Mouse (Mus musculus) CH12.LX (cell line): ENCODE results near the gene Cotl1. TPM values are rescaled to one million over a fixed set of nuclear protein-coding genes. Genes with fewer than 3 reads are reported as not detected.

Source experiments
- DNase-seq: peaks from one replicate; pipeline ENCODE4 v3.0.0-alpha.2; 2013; ENCODE audit errors: extremely low read depth
- H3K27ac ChIP-seq: 2 replicates; pipeline ENCODE4 v1.5.1; 2012; ENCODE audit warnings: low read depth, mild to moderate bottlenecking, control low read depth, moderate library complexity; ENCODE audit not compliant: insufficient read depth
- H3K27me3 ChIP-seq: replicated peaks from 2 replicates; pipeline ENCODE3; 2012; ENCODE audit warnings: inconsistent platforms
- H3K36me3 ChIP-seq, 2 experiments: replicated peaks in 1 of 2; 2 replicates each; pipeline versions ENCODE3 to v1.6.1; 2012; ENCODE audit warnings: inconsistent platforms in 1 of 2, low read length in 1 of 2, mild to moderate bottlenecking in 1 of 2, mixed read lengths in 1 of 2, moderate library complexity in 1 of 2; ENCODE audit not compliant: control insufficient read depth in 1 of 2, insufficient read depth in 1 of 2
- H3K4me1 ChIP-seq, 2 experiments: 2 replicates each; pipeline ENCODE4 v1.6.1; 2012; ENCODE audit warnings: inconsistent platforms in 1 of 2, moderate library complexity in 1 of 2; ENCODE audit not compliant: insufficient read depth in 2 of 2, control insufficient read depth in 1 of 2
- H3K4me2 ChIP-seq: 2 replicates; pipeline ENCODE4 v1.6.1; 2012; ENCODE audit warnings: low read depth, mild to moderate bottlenecking, control low read depth; ENCODE audit not compliant: poor library complexity, insufficient read depth, severe bottlenecking
- H3K4me3 ChIP-seq, 3 experiments: fragments of 150-350 bp in 1 of 3; sonication (generic) in 1 of 3; replicated peaks in 1 of 3; 2 replicates each; pipeline versions ENCODE3 to v1.5.1; 2011 to 2012; ENCODE audit warnings: low read depth in 2 of 3, low read length in 2 of 3, mild to moderate bottlenecking in 2 of 3, moderate library complexity in 2 of 3, control low read depth in 1 of 3, improper control_type of control experiment in 1 of 3, inconsistent platforms in 1 of 3, mixed read lengths in 1 of 3; ENCODE audit not compliant: poor library complexity in 1 of 3
- H3K79me2 ChIP-seq: replicated peaks from 2 replicates; pipeline ENCODE4 v1.6.1; 2012; ENCODE audit warnings: mild to moderate bottlenecking, moderate library complexity; ENCODE audit not compliant: control insufficient read depth, poor library complexity, insufficient read depth, severe bottlenecking; ENCODE audit errors: extremely low read depth
- H3K9ac ChIP-seq: 2 replicates; pipeline ENCODE4 v1.6.1; 2012; ENCODE audit warnings: low read depth, mild to moderate bottlenecking, control low read depth, moderate library complexity; ENCODE audit not compliant: insufficient read depth
- H3K9me3 ChIP-seq: replicated peaks from 2 replicates; pipeline ENCODE3; 2012; ENCODE audit warnings: low read length, inconsistent platforms, mixed read lengths
- BHLHE40 ChIP-seq: IDR thresholded peaks from 2 replicates; pipeline ENCODE4 v1.6.1; 2011; ENCODE audit warnings: mild to moderate bottlenecking, low read depth, low read length, improper control_type of control experiment
- CHD1 ChIP-seq: IDR thresholded peaks from 2 replicates; pipeline ENCODE4 v1.6.1; 2012; ENCODE audit warnings: low read depth, low read length, improper control_type of control experiment, inconsistent platforms
- CHD2 ChIP-seq: IDR thresholded peaks from 2 replicates; pipeline ENCODE4 v1.6.1; 2011; ENCODE audit warnings: low read length, improper control_type of control experiment
- CTCF ChIP-seq, 2 experiments: IDR thresholded peaks in 1 of 2; conservative IDR thresholded peaks in 1 of 2; 2 replicates each; pipeline ENCODE4 v1.5.1; 2011 to 2012; ENCODE audit warnings: low read depth in 2 of 2, low read length in 2 of 2, improper control_type of control experiment in 1 of 2, inconsistent platforms in 1 of 2, mild to moderate bottlenecking in 1 of 2, moderate library complexity in 1 of 2
- E2F4 ChIP-seq: IDR thresholded peaks from 2 replicates; pipeline ENCODE4 v1.6.1; 2011; ENCODE audit warnings: low read depth, low read length, improper control_type of control experiment; ENCODE audit not compliant: insufficient replicate concordance
- GABPA ChIP-seq: IDR thresholded peaks from 2 replicates; pipeline ENCODE4 v1.6.1; 2012; ENCODE audit warnings: low read depth, low read length, improper control_type of control experiment, inconsistent platforms; ENCODE audit not compliant: insufficient replicate concordance
- IRF4 ChIP-seq: IDR thresholded peaks from 2 replicates; pipeline ENCODE4 v1.6.1; 2014; ENCODE audit warnings: low read depth, mild to moderate bottlenecking, inconsistent platforms, low read length, improper control_type of control experiment
- JUN ChIP-seq: IDR thresholded peaks from 2 replicates; pipeline ENCODE4 v1.6.1; 2011; ENCODE audit warnings: low read depth, mild to moderate bottlenecking, low read length, improper control_type of control experiment, moderate library complexity; ENCODE audit not compliant: insufficient read depth
- JUND ChIP-seq: conservative IDR thresholded peaks from 2 replicates; pipeline ENCODE4 v1.6.1; 2011; ENCODE audit warnings: low read depth, low read length, improper control_type of control experiment
- MAFK ChIP-seq: IDR thresholded peaks from 2 replicates; pipeline ENCODE4 v1.6.1; 2011; ENCODE audit warnings: low read length, improper control_type of control experiment; ENCODE audit not compliant: insufficient replicate concordance
- MAX ChIP-seq: IDR thresholded peaks from 2 replicates; pipeline ENCODE4 v1.6.1; 2011; ENCODE audit warnings: low read length, improper control_type of control experiment
- MAZ ChIP-seq: IDR thresholded peaks from 2 replicates; pipeline ENCODE4 v1.6.1; 2012; ENCODE audit warnings: low read depth, mild to moderate bottlenecking, inconsistent platforms, low read length, improper control_type of control experiment, moderate library complexity
- MEF2A ChIP-seq: IDR thresholded peaks from 2 replicates; pipeline ENCODE4 v1.6.1; 2014; ENCODE audit warnings: low read depth, mild to moderate bottlenecking, inconsistent platforms, low read length, improper control_type of control experiment, borderline replicate concordance
- MXI1 ChIP-seq: IDR thresholded peaks from 2 replicates; pipeline ENCODE4 v1.6.1; 2011; ENCODE audit warnings: mild to moderate bottlenecking, low read depth, low read length, improper control_type of control experiment
- MYC ChIP-seq: IDR thresholded peaks from 2 replicates; pipeline ENCODE4 v1.6.1; 2011; ENCODE audit warnings: low read depth, mild to moderate bottlenecking, improper control_type of control experiment, low read length
- NELFE ChIP-seq: IDR thresholded peaks from 2 replicates; pipeline ENCODE4 v1.6.1; 2011; ENCODE audit warnings: low read depth, low read length, improper control_type of control experiment
- NRF1 ChIP-seq: IDR thresholded peaks from 2 replicates; pipeline ENCODE4 v1.6.1; 2014; ENCODE audit warnings: low read depth, mild to moderate bottlenecking, inconsistent platforms, low read length, improper control_type of control experiment, moderate library complexity
- POLR2AphosphoS2 ChIP-seq: IDR thresholded peaks from 2 replicates; pipeline ENCODE4 v1.6.1; 2011; ENCODE audit warnings: low read depth, low read length, improper control_type of control experiment
- RAD21 ChIP-seq: IDR thresholded peaks from 2 replicates; pipeline ENCODE4 v1.6.1; 2011; ENCODE audit warnings: low read depth, mild to moderate bottlenecking, low read length, improper control_type of control experiment, moderate library complexity
- RCOR1 ChIP-seq: conservative IDR thresholded peaks from 2 replicates; pipeline ENCODE4 v1.6.1; 2012; ENCODE audit warnings: low read depth, mild to moderate bottlenecking, inconsistent platforms, low read length, improper control_type of control experiment
- TCF12 ChIP-seq: IDR thresholded peaks from 2 replicates; pipeline ENCODE4 v1.6.1; 2014; ENCODE audit warnings: low read depth, mild to moderate bottlenecking, inconsistent platforms, low read length, improper control_type of control experiment
- USF1 ChIP-seq: IDR thresholded peaks from 2 replicates; pipeline ENCODE4 v1.6.1; 2014; ENCODE audit warnings: low read depth, mild to moderate bottlenecking, inconsistent platforms, low read length, improper control_type of control experiment
- ZMIZ1 ChIP-seq: IDR thresholded peaks from 2 replicates; pipeline ENCODE4 v1.6.1; 2012; ENCODE audit warnings: low read depth, mild to moderate bottlenecking, inconsistent platforms, low read length, improper control_type of control experiment
- dilution Hi-C: fragments of 300-500 bp; cut with MboI; formaldehyde crosslinking; loops from 2 replicates; pipeline ENCODE4 v1.14.3; 2020; ENCODE audit warnings: low sequenced_read_pairs; ENCODE audit not compliant: extremely low pct_unique_long_range_greater_than_20kb, extremely low pct_ligation_motif_present
- in situ Hi-C: fragments of 300-500 bp; cut with MboI; formaldehyde crosslinking; loops from 3 replicates; pipeline ENCODE4 v1.14.3; 2019; ENCODE audit warnings: low sequenced_read_pairs, low pct_ligation_motif_present, low pct_unique_long_range_greater_than_20kb, mixed read lengths
- polyA plus RNA-seq: library from polyadenylated mRNA; unstranded; fragments of >175 nt; gene quantifications from 2 replicates; pipeline ENCODE4 v1.2.1, GENCODE M21; 2012; ENCODE audit warnings: low read depth; ENCODE audit not compliant: insufficient read length
- total RNA-seq, 2 experiments: library from RNA; depleted of rRNA; stranded (reverse); fragments of 300-350 nt in 1 of 2; fragments of >200 nt in 1 of 2; gene quantifications; 2 replicates each; pipeline ENCODE4 v1.2.3; 2012 to 2014

Cotl1 gene
- total and polyA plus RNA-seq, 3 experiments, result 59.6 to 375 (median 135) TPM

GRCm38 (mm10) chr8:119829870-119830580 lies 10.3 kb downstream of the Cotl1 start:
- Histone ChIP-seq H3K79me2 (no peaks in the 10 kb centered on the region), H3K4me3 (no peak overlapping the region), H3K27ac (no peak overlapping the region), H3K27me3 (no peaks in the 10 kb centered on the region), H3K9ac (no peak overlapping the region), H3K4me2 (no peak overlapping the region)
- peak; percentile 70 for DNase-seq
- TF ChIP-seq JUND, result no peak
- TF ChIP-seq MYC, result no peak
- no peak for TF ChIP-seq RCOR1
- TF ChIP-seq TCF12, result no peak
- TF ChIP-seq CHD2, result no peak
- no peak for TF ChIP-seq NELFE
- no peak for TF ChIP-seq MEF2A
- TF ChIP-seq, all 38 proteins: peak for 0
- Histone ChIP-seq H3K4me1 (peaks cover 37 to 98% of the 10 kb centered on the region in 2 experiments), H3K36me3 (peaks cover 5 to 58% of the 10 kb centered on the region in 2 experiments), H3K9me3 (no peaks in the 10 kb centered on the region)
- in situ Hi-C loops (no loop called here), dilution Hi-C loops (no loop called here)

GRCm38 (mm10) chr8:119829420-119829819 lies 10.9 kb downstream of the Cotl1 start:
- in situ Hi-C loops, result no loop called here
- H3K36me3 ChIP-seq, result peaks cover 5 to 57% of the 10 kb centered on the region in 2 experiments
- H3K4me2 ChIP-seq, result no peak overlapping the region
- H3K27me3 ChIP-seq, result no peaks in the 10 kb centered on the region
- H3K4me3 ChIP-seq, result no peak overlapping the region
- peaks cover 37 to 94% of the 10 kb centered on the region in 2 experiments for H3K4me1 ChIP-seq
- dilution Hi-C loops, result no loop called here
- no peak overlapping the region for H3K9ac ChIP-seq
- H3K9me3 ChIP-seq, result no peaks in the 10 kb centered on the region
- H3K79me2 ChIP-seq, result no peaks in the 10 kb centered on the region
- H3K27ac ChIP-seq, result no peak overlapping the region
- TF ChIP-seq MAZ (no peak), CTCF (conservative IDR thresholded peaks at IDR 0.05 in 1 of 2, IDR thresholded peaks at IDR 0.05 in 1 of 2; ENCODE audit: low read depth in 2 of 2, low read length in 2 of 2) (no peak), MYC (no peak), POLR2AphosphoS2 (no peak), RAD21 (no peak)
- DNase-seq, result no peak

GRCm38 (mm10) chr8:119829015-119829414 lies 11.3 kb downstream of the Cotl1 start:
- H3K36me3 ChIP-seq, result peaks cover 5 to 56% of the 10 kb centered on the region in 2 experiments
- H3K4me3 ChIP-seq, result no peak overlapping the region
- dilution Hi-C loops, result no loop called here
- peaks cover 37 to 90% of the 10 kb centered on the region in 2 experiments for H3K4me1 ChIP-seq
- no peak overlapping the region for H3K9ac ChIP-seq
- no peaks in the 10 kb centered on the region for H3K9me3 ChIP-seq
- no peak for DNase-seq
- no peaks in the 10 kb centered on the region for H3K27me3 ChIP-seq
- no peak overlapping the region for H3K27ac ChIP-seq
- no peak overlapping the region for H3K4me2 ChIP-seq
- in situ Hi-C loops, result no loop called here
- TF ChIP-seq GABPA, result no peak
- no peak for TF ChIP-seq ZMIZ1
- no peak for TF ChIP-seq JUND
- TF ChIP-seq NRF1, result no peak
- TF ChIP-seq RCOR1, result no peak
- TF ChIP-seq POLR2AphosphoS2, result no peak
- TF ChIP-seq JUN, result no peak
- TF ChIP-seq IRF4, result no peak
- TF ChIP-seq CHD1, result no peak
- TF ChIP-seq BHLHE40, result no peak
- no peak for TF ChIP-seq TCF12
- TF ChIP-seq MAX, result no peak
- TF ChIP-seq MXI1, result no peak
- no peak for TF ChIP-seq E2F4
- TF ChIP-seq MAFK, result no peak
- TF ChIP-seq USF1, result no peak
- H3K79me2 ChIP-seq, result no peaks in the 10 kb centered on the region
